Mouse (Mus musculus): Measurements from ENCODE around the gene Prtg. TPM values are rescaled to one million over a fixed set of nuclear protein-coding genes. Genes with fewer than 3 reads are reported as not detected.
A peak's percentile ranks its signal among the peaks of the same experiment; 100 is the strongest.

Gene Prtg
- total RNA-seq (2012; rRNA removed) (not detected in 2 replicates), total RNA-seq (2014; rRNA removed) (0.22 TPM in 1 of 2 replicates, not detected in the other), polyA plus RNA-seq (2012; ENCODE audit: insufficient read length, low read depth) (0.04 TPM in 1 of 2 replicates, not detected in the other)

DNA sequence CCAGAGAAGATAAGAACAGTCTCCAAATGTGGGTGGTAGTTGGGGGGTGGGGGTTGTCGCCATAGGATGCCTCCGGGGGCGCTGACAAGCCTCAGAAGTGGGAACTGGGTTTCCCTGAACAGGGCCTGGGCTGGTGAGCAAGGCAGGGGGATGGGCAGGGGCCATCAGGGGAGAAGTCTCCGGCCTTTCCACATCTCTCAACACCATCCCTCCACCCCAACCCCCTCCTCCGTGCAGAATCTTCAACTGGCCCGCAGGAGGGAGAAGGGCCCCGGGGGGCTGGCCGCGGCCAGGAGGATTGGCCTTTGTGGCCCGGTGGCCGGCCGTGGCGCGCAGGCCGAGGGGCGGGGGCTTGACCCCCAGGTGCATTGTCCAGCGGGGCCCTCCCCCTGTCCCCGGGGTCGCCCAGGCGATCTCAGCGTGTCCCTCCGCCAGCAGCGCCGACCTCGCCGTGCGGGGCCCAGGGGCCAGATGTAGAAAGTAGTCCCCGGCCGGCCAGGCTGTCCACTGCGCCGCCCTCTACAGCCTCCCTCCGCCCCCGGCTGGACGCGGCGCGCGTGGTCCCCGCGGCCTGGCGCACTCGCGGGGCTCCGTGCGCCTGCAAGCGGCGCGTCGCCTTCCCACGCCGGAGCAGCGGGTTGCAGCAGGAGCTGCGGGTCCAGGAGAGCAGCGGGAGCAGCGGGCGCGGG lies at the start of gene Prtg:
Gene Prtg, plus strand, starts transcription at position 144 of the 689 bp plus-strand sequence.
- Histone ChIP-seq H3K79me2 (replicated peaks; ENCODE audit: control insufficient read depth, extremely low read depth, insufficient read depth, poor library complexity, severe bottlenecking) (no peaks in the 10 kb centered on the region), H3K27ac (ENCODE audit: insufficient read depth, low read depth) (no peak within 1 kb of the TSS), H3K4me1 (ENCODE audit: control insufficient read depth in 1 of 2, insufficient read depth in 2 of 2) (peaks cover 5 to 6% of the 10 kb centered on the region in 2 experiments; a peak in 3 of 4 replicates), H3K36me3 (replicated peaks in 1 of 2; ENCODE audit: control insufficient read depth in 1 of 2, insufficient read depth in 1 of 2, low read length in 1 of 2) (no peaks in the 10 kb centered on the region), H3K4me3 (replicated peaks in 1 of 3; ENCODE audit: low read depth in 2 of 3, low read length in 2 of 3, poor library complexity in 1 of 3) (peak within 1 kb of the TSS in 1 of 3 experiments; percentile 15), H3K4me2 (ENCODE audit: insufficient read depth, low read depth, poor library complexity, severe bottlenecking) (0 out of 2 replicates have a peak within 1 kb of the TSS, but pooled peaks have one; percentile 10), H3K9me3 (replicated peaks; ENCODE audit: low read length) (peaks cover 5% of the 10 kb centered on the region), H3K9ac (ENCODE audit: insufficient read depth, low read depth) (no peak within 1 kb of the TSS), H3K27me3 (replicated peaks) (no peaks in the 10 kb centered on the region)
- no peak for DNase-seq (ENCODE audit: extremely low read depth)
- no peak for TF ChIP-seq EP300 (IDR thresholded peaks at IDR 0.05; ENCODE audit: low read length)
- no peak for TF ChIP-seq ELF1 (IDR thresholded peaks at IDR 0.05; ENCODE audit: low read depth, low read length)
- no peak for TF ChIP-seq NRF1 (IDR thresholded peaks at IDR 0.05; ENCODE audit: low read depth, low read length)
- no peak for TF ChIP-seq USF2 (conservative IDR thresholded peaks at IDR 0.05; ENCODE audit: low read depth, low read length)
- no peak for TF ChIP-seq USF1 (IDR thresholded peaks at IDR 0.05; ENCODE audit: low read depth, low read length)
- no peak for TF ChIP-seq POLR2AphosphoS2 (IDR thresholded peaks at IDR 0.05; ENCODE audit: low read depth, low read length)
- no peak for TF ChIP-seq JUN (IDR thresholded peaks at IDR 0.05; ENCODE audit: insufficient read depth, low read depth, low read length)
- dilution Hi-C loops (cut with MboI; ENCODE audit: extremely low pct_ligation_motif_present, extremely low pct_unique_long_range_greater_than_20kb, low sequenced_read_pairs) (no loop called here), in situ Hi-C loops (cut with MboI; ENCODE audit: low pct_ligation_motif_present, low pct_unique_long_range_greater_than_20kb, low sequenced_read_pairs) (no loop called here)

DNA sequence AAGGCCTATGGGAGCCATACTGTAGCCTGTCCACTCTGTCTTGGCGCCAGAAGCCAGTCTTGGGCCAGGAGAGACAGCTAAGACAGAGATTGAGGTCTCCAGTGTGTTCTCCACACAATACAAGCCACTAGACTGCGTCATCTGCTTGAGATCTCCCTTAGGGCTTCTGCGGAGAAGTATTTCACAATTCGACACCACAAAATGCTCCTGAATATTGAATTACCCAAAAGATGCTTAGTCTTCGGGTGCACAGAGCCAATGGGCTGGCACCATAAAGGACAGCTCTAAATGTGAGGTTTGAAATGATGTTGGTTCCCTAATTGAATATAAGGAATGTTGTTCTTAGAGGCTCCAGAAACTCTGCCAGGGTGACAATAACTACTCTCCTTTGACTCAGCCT lies 49.5 kb upstream of the Prtg start:
- Histone ChIP-seq H3K27ac (ENCODE audit: insufficient read depth, low read depth) (no peak overlapping the region), H3K79me2 (replicated peaks; ENCODE audit: control insufficient read depth, extremely low read depth, insufficient read depth, poor library complexity, severe bottlenecking) (no peaks in the 10 kb centered on the region), H3K4me2 (ENCODE audit: insufficient read depth, low read depth, poor library complexity, severe bottlenecking) (no peak overlapping the region), H3K4me1 (ENCODE audit: control insufficient read depth in 1 of 2, insufficient read depth in 2 of 2) (peaks cover 2 to 21% of the 10 kb centered on the region in 2 experiments; a peak in 3 of 4 replicates), H3K9me3 (replicated peaks; ENCODE audit: low read length) (no peaks in the 10 kb centered on the region), H3K9ac (ENCODE audit: insufficient read depth, low read depth) (no peak overlapping the region), H3K36me3 (replicated peaks in 1 of 2; ENCODE audit: control insufficient read depth in 1 of 2, insufficient read depth in 1 of 2, low read length in 1 of 2) (no peaks in the 10 kb centered on the region), H3K4me3 (replicated peaks in 1 of 3; ENCODE audit: low read depth in 2 of 3, low read length in 2 of 3, poor library complexity in 1 of 3) (no peak overlapping the region), H3K27me3 (replicated peaks) (no peaks in the 10 kb centered on the region)
- DNase-seq (ENCODE audit: extremely low read depth): no peak
- in situ Hi-C loops (cut with MboI; ENCODE audit: low pct_ligation_motif_present, low pct_unique_long_range_greater_than_20kb, low sequenced_read_pairs): loop anchor here (25.0 kb wide), 1 partner anchor 330 kb away; no protein-coding TSS in a partner anchor
- dilution Hi-C loops (cut with MboI; ENCODE audit: extremely low pct_ligation_motif_present, extremely low pct_unique_long_range_greater_than_20kb, low sequenced_read_pairs): no loop called here
- TF ChIP-seq RCOR1 (conservative IDR thresholded peaks at IDR 0.05; ENCODE audit: low read depth, low read length): no peak
- TF ChIP-seq ZNF384 (IDR thresholded peaks at IDR 0.05; ENCODE audit: low read depth, low read length): no peak
- TF ChIP-seq ELF1 (IDR thresholded peaks at IDR 0.05; ENCODE audit: low read depth, low read length): no peak
- TF ChIP-seq POLR2A (IDR thresholded peaks at IDR 0.05; ENCODE audit: low read depth, low read length): no peak
- TF ChIP-seq MAFK (IDR thresholded peaks at IDR 0.05; ENCODE audit: insufficient replicate concordance, low read length): no peak
- TF ChIP-seq MAX (IDR thresholded peaks at IDR 0.05; ENCODE audit: low read length): no peak
- no peak for TF ChIP-seq MXI1 (IDR thresholded peaks at IDR 0.05; ENCODE audit: low read depth, low read length)
- TF ChIP-seq MAZ (IDR thresholded peaks at IDR 0.05; ENCODE audit: low read depth, low read length): no peak
- TF ChIP-seq SIN3A (IDR thresholded peaks at IDR 0.05; ENCODE audit: low read length): no peak
- no peak for TF ChIP-seq JUN (IDR thresholded peaks at IDR 0.05; ENCODE audit: insufficient read depth, low read depth, low read length)
- no peak for TF ChIP-seq TBP (conservative IDR thresholded peaks at IDR 0.05; ENCODE audit: low read depth, low read length)
- no peak for TF ChIP-seq CHD1 (IDR thresholded peaks at IDR 0.05; ENCODE audit: low read depth, low read length)
- no peak for TF ChIP-seq BHLHE40 (IDR thresholded peaks at IDR 0.05; ENCODE audit: low read depth, low read length)
- TF ChIP-seq EP300 (IDR thresholded peaks at IDR 0.05; ENCODE audit: low read length): no peak
- no peak for TF ChIP-seq E2F4 (IDR thresholded peaks at IDR 0.05; ENCODE audit: insufficient replicate concordance, low read depth, low read length)

Data from CH12.LX (cell line).